Mouse (Mus musculus) left cerebral cortex, postnatal 4 days (tissue): ENCODE measurements at regions not wholly inside any gene's neighbourhood (a gene's known extent, or its start where the extent isn't known, plus 50 kb on each side); places are given as distances from the start of the nearest gene placed in this dataset.
A peak's percentile ranks its signal among the peaks of the same experiment; 100 is the strongest.

Experiments
- DNase-seq: peaks from one replicate; pipeline ENCODE4 v3.0.0-alpha.2; 2022
- intact Hi-C: fragments of 180-260 bp; cut with DNase I; formaldehyde crosslinking; loops from one replicate; pipeline ENCODE4 v1.15.1; 2025

DNA sequence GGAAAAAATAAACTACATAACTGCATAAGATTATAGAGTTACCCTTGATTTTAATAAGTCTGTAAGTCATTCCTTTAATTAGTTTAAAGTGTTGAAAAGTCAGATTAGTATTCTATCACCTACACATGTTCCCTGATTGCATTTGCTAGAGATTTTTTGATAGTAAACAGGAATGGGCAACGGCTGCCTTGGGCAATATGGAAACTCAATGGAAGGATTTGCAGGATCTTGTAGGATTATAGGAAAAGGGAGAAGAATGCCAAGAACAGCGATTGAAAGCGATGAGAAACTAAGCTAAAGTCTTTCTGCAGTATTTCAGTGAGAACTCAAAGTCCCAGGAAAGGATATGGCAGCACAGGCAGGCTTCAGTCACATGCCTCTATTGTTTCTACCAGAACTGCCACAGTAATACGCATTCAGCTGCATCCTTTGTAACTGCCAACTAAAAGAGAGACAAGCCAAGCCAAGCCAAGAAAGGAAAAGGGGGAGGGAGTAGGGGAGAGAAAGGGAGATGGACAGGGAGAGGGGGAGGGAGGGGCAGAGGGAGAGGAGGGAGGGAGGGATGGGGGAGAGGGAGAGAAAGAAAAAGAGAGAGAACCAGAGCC is 340.3 kb downstream of the Kif16b start:
- intact Hi-C loops = no loop called here

GRCm38 (mm10) chr2:142560400-142560799 is 340.9 kb downstream of the Kif16b start:
- DNase-seq = no peak
- intact Hi-C loops = no loop called here

More for the DNA sequence above, 340.3 kb downstream of the Kif16b start:
- peak; percentile 27 for DNase-seq

GRCm38 (mm10) chr2:142559946-142560345 is 341.4 kb downstream of the Kif16b start:
- intact Hi-C loops = loop anchor here (10.0 kb wide), 1 partner anchor 255 kb away; no protein-coding TSS in a partner anchor
- no peak for DNase-seq

GRCm38 (mm10) chr2:142554851-142555250 is 346.5 kb downstream of the Kif16b start:
- intact Hi-C loops = loop anchor here (10.0 kb wide), 1 partner anchor 260 kb away; no protein-coding TSS in a partner anchor
- DNase-seq = peak; percentile 79

DNA sequence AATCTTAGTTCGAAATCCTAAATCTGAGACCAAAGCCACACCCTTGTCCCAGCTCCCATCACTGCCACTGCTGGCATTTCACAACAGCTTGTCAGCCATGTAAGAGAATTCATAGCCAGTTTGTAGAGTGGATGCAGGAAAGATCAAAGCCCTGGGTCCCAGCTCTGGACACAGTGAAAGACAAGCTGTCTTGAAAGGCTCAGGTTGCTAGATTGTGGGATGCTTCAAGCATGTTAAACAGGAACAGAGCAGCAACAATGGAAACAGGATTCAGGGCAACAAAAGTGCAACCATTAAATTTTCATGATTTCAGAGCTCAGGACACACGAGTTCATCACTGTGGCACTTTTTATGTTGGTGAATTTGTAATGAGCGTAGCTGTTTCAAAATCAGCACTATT is 349.6 kb downstream of the Kif16b start:
- intact Hi-C loops = loop anchor here (10.0 kb wide), 1 partner anchor 263 kb away; no protein-coding TSS in a partner anchor
- no peak for DNase-seq

- DNase-seq = no peak
- intact Hi-C loops = no loop called here
These were observed 352.6 kb downstream of the Kif16b start for GRCm38 (mm10) chr2:142548766-142549165.

- DNase-seq = no peak
- intact Hi-C loops = no loop called here
These were observed 356.4 kb downstream of the Kif16b start for GRCm38 (mm10) chr2:142544937-142545336.

GRCm38 (mm10) chr2:142539980-142540379 is 361.4 kb downstream of the Kif16b start:
- no peak for DNase-seq
- intact Hi-C loops = no loop called here

GRCm38 (mm10) chr2:142533555-142533954 is 367.8 kb downstream of the Kif16b start:
- intact Hi-C loops = no loop called here
- no peak for DNase-seq

- no peak for DNase-seq
- intact Hi-C loops = no loop called here
These were observed 378.9 kb downstream of the Kif16b start for GRCm38 (mm10) chr2:142522471-142522870.

GRCm38 (mm10) chr2:142517731-142518130 is 383.6 kb downstream of the Kif16b start:
- intact Hi-C loops = no loop called here
- DNase-seq = no peak

DNA sequence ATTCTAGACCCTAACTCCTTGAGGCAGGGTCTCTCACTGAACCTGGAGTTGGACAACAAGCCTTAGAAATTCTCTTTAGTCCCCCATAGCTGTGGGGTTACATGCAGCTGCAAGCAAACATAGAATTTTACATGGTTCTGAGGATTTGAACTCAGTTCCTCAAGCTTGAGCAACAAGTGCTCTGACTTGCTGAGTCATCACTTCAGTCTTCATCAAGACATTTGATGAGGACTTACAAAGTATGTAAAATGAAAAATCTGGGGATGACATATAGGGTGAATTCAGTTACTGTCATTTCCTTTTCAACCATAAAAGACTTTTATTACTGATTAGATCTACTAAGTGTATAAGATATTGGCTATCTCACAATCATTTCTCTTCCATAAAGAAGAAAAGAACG is 396.1 kb downstream of the Kif16b start:
- intact Hi-C loops = no loop called here
- DNase-seq = no peak
